Mouse (Mus musculus) neural tube, embryonic 11.5 days (tissue): ENCODE measurements around the gene Dvl3. TPM values are rescaled to one million over a fixed set of nuclear protein-coding genes. Genes with fewer than 3 reads are reported as not detected.

ENCODE experiments used
- polyA plus RNA-seq: library from polyadenylated mRNA; unstranded; fragments of >200 nt; fragmentation: Nextera tagmentation; extraction: Ambion mirVana; gene quantifications from 2 replicates; pipeline ENCODE4 v1.2.1, GENCODE M21; 2014

Dvl3 gene
- polyA plus RNA-seq, 1 experiment from 2014 or later = 58.1 TPM

Other genes with a start within 250 kb of the Dvl3 start
- 96.3 and 105 TPM in 2 replicates for gene Parl, start 214.6 kb upstream of the Dvl3 start, polyA plus RNA-seq
- not detected in 2 replicates for gene Cyp2ab1, start 191.6 kb upstream of the Dvl3 start, polyA plus RNA-seq
- 74.4 and 80.9 TPM in 2 replicates for gene Abcc5, start 90.6 kb upstream of the Dvl3 start, polyA plus RNA-seq
- gene Eif2b5, start 18.2 kb upstream of the Dvl3 start, polyA plus RNA-seq = 130 and 137 TPM in 2 replicates
- 886 and 907 TPM in 2 replicates for gene Ap2m1, start 18.5 kb downstream of the Dvl3 start, polyA plus RNA-seq
- gene Abcf3, start 31.6 kb downstream of the Dvl3 start, polyA plus RNA-seq = 59.5 and 61.3 TPM in 2 replicates
- gene Vwa5b2, start 72.5 kb downstream of the Dvl3 start, polyA plus RNA-seq = 3.8 and 4.3 TPM in 2 replicates
- 32.2 and 34.4 TPM in 2 replicates for gene Eef1akmt4, start 94.6 kb downstream of the Dvl3 start, polyA plus RNA-seq
- gene Gm49333, start 94.6 kb downstream of the Dvl3 start, polyA plus RNA-seq = not detected in 2 replicates
- 58.6 and 61.3 TPM in 2 replicates for gene Alg3, start 94.8 kb downstream of the Dvl3 start, polyA plus RNA-seq
- gene Camk2n2, start 104.3 kb downstream of the Dvl3 start, polyA plus RNA-seq = 4.1 and 4.4 TPM in 2 replicates
- 2.2 and 4.6 TPM in 2 replicates for gene Ece2, start 112.8 kb downstream of the Dvl3 start, polyA plus RNA-seq
- 490 and 517 TPM in 2 replicates for gene Psmd2, start 134.7 kb downstream of the Dvl3 start, polyA plus RNA-seq
- 164 and 165 TPM in 2 replicates for gene Eif4g1, start 151.3 kb downstream of the Dvl3 start, polyA plus RNA-seq
- gene Fam131a, start 176.3 kb downstream of the Dvl3 start, polyA plus RNA-seq = 11.6 and 17.8 TPM in 2 replicates
- gene Polr2h, start 200.7 kb downstream of the Dvl3 start, polyA plus RNA-seq = 121 and 125 TPM in 2 replicates
- 22.0 and 26.4 TPM in 2 replicates for gene Clcn2, start 200.8 kb downstream of the Dvl3 start, polyA plus RNA-seq
- gene Chrd, start 216.1 kb downstream of the Dvl3 start, polyA plus RNA-seq = 3.7 and 5.2 TPM in 2 replicates
- 0.55 and 1.0 TPM in 2 replicates for gene Thpo, start 217.5 kb downstream of the Dvl3 start, polyA plus RNA-seq